Mouse (Mus musculus): ENCODE data around the gene Zdhhc14. TPM values are rescaled to one million over a fixed set of nuclear protein-coding genes. Genes with fewer than 3 reads are reported as not detected.

Zdhhc14 gene
- polyA plus RNA-seq, 1 experiment: 24.8 TPM

DNA sequence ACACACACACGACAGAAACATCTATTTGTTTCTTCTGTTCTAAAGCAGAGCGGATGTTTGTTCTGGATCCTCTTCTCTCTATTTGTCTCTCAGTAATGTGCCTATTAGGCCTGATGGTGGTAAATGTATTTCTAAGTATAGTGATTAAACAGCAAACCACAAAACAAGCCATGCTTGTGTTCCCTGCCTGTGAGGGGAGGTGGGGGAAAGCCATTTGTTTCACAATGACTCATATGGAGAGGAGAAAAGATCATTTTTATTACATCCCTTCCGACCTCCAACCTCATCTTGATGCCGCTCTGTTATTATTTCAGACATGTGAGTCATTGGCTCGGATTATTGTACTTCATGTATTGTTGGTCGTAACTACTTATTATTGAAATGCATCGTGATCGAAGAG is 149.1 kb downstream of the Zdhhc14 start:
- no peaks in the 10 kb centered on the region for H3K27me3 ChIP-seq (ENCODE audit: control insufficient read depth, insufficient read depth, low read length)
- no peak overlapping the region for H3K4me3 ChIP-seq (replicated peaks; ENCODE audit: insufficient read depth, low read depth, low read length)
- WGBS: 94% methylated on average over 8 of the region's 8 CpGs
- TF ChIP-seq CTCF (IDR thresholded peaks at IDR 0.05; ENCODE audit: borderline replicate concordance, insufficient read depth, low read depth, low read length) (no peak), POLR2A (IDR thresholded peaks at IDR 0.05; ENCODE audit: borderline replicate concordance, insufficient read depth, low read length) (no peak)
- no peak overlapping the region for H3K27ac ChIP-seq (ENCODE audit: insufficient read depth, low read length)
- no peak for DNase-seq
- peaks cover 14% of the 10 kb centered on the region for H3K4me1 ChIP-seq (ENCODE audit: control insufficient read depth, insufficient read depth, low read length)

GRCm38 (mm10) chr17:5642918-5643721 is 150.8 kb downstream of the Zdhhc14 start:
- peaks cover 16% of the 10 kb centered on the region for H3K4me1 ChIP-seq (ENCODE audit: control insufficient read depth, insufficient read depth, low read length)
- DNase-seq: peak; percentile 80 to 81
- WGBS: 10% methylated on average over 15 of the region's 15 CpGs
- no peak overlapping the region for H3K4me3 ChIP-seq (replicated peaks; ENCODE audit: insufficient read depth, low read depth, low read length)
- H3K27me3 ChIP-seq (ENCODE audit: control insufficient read depth, insufficient read depth, low read length): no peaks in the 10 kb centered on the region
- TF ChIP-seq CTCF (IDR thresholded peaks at IDR 0.05; ENCODE audit: borderline replicate concordance, insufficient read depth, low read depth, low read length): no peak
- TF ChIP-seq POLR2A (IDR thresholded peaks at IDR 0.05; ENCODE audit: borderline replicate concordance, insufficient read depth, low read length): no peak
- peak overlapping the region; percentile 75 for H3K27ac ChIP-seq (ENCODE audit: insufficient read depth, low read length)

DNA sequence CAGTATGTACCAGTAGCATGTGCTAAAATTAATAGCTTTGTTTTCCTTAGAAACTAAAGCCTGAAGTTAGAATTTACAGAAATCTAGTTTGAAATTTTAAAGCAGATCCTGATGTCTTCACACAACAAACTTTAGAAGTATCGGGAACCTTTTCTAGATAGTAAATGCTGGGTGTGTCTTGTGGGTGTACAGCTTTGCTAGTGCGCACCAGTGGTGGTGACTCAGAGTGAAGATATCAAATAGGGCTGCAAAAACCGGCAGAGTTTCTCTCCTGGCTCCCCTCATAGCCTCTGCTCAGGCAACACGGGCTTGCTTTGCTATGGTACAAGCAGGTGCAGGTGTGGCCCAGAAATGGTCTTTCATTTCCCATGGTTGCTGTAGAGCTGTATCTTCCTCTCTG is 157.8 kb downstream of the Zdhhc14 start:
- Histone ChIP-seq H3K27me3 (ENCODE audit: control insufficient read depth, insufficient read depth, low read length) (no peaks in the 10 kb centered on the region), H3K27ac (ENCODE audit: insufficient read depth, low read length) (no peak overlapping the region), H3K4me3 (replicated peaks; ENCODE audit: insufficient read depth, low read depth, low read length) (no peak overlapping the region), H3K4me1 (ENCODE audit: control insufficient read depth, insufficient read depth, low read length) (peaks cover 13% of the 10 kb centered on the region)
- 88% methylated on average over 4 of the region's 4 CpGs for WGBS
- DNase-seq: no peak
- TF ChIP-seq CTCF (IDR thresholded peaks at IDR 0.05; ENCODE audit: borderline replicate concordance, insufficient read depth, low read depth, low read length) (no peak), POLR2A (IDR thresholded peaks at IDR 0.05; ENCODE audit: borderline replicate concordance, insufficient read depth, low read length) (no peak)

- 97% methylated on average over 4 of the region's 4 CpGs for WGBS
- H3K27me3 ChIP-seq (ENCODE audit: control insufficient read depth, insufficient read depth, low read length): no peaks in the 10 kb centered on the region
- no peak for DNase-seq
- TF ChIP-seq POLR2A (IDR thresholded peaks at IDR 0.05; ENCODE audit: borderline replicate concordance, insufficient read depth, low read length): no peak
- no peak overlapping the region for H3K4me3 ChIP-seq (replicated peaks; ENCODE audit: insufficient read depth, low read depth, low read length)
- H3K27ac ChIP-seq (ENCODE audit: insufficient read depth, low read length): no peak overlapping the region
- peaks cover 13% of the 10 kb centered on the region for H3K4me1 ChIP-seq (ENCODE audit: control insufficient read depth, insufficient read depth, low read length)
Observed at GRCm38 (mm10) chr17:5650642-5651041, 158.3 kb downstream of the Zdhhc14 start.

DNA sequence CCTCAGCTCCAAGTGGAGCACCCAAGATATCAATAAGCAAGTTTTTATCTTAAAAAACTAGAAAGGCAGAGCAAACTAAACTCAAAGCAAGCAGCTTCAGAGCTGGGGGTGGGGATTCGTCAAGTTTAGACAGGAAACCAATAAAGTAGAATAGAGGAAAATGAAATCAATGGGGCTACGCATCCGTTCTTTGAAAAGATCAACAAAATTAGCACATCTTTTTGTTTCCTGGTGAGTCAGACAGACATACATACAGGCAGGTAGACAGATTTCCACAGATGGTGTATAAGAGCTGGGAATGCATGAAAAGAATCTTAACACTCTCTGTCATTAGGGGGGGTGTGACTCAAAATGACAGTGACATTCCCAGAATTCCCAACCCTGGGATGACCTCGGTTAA is 159.2 kb downstream of the Zdhhc14 start:
- H3K27ac ChIP-seq (ENCODE audit: insufficient read depth, low read length): no peak overlapping the region
- peaks cover 11% of the 10 kb centered on the region for H3K4me1 ChIP-seq (ENCODE audit: control insufficient read depth, insufficient read depth, low read length)
- TF ChIP-seq POLR2A (IDR thresholded peaks at IDR 0.05; ENCODE audit: borderline replicate concordance, insufficient read depth, low read length) (no peak), CTCF (IDR thresholded peaks at IDR 0.05; ENCODE audit: borderline replicate concordance, insufficient read depth, low read depth, low read length) (no peak)
- DNase-seq: no peak
- H3K4me3 ChIP-seq (replicated peaks; ENCODE audit: insufficient read depth, low read depth, low read length): no peak overlapping the region
- WGBS: 94% methylated on average over 4 of the region's 4 CpGs
- H3K27me3 ChIP-seq (ENCODE audit: control insufficient read depth, insufficient read depth, low read length): no peaks in the 10 kb centered on the region

DNA sequence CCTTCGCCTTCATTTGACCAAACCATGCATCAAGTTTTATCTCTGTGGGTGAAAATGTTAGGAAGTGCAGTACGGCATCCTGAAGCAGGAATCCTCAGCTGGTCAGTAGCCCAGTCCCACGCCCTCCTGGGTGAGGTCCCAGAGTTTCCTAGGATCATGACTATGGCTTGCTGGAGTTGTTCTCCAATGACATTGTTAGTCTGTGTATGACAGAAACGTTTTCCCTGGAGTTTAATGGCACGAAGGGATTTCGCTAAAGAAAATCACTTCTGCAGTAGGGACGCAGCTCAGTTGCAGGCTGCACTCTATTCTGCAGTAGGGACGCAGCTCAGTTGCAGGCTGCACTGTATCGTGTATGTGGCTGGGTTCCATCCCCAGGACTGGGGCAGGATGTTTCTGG is 161.6 kb downstream of the Zdhhc14 start:
- peak in 1 of 2 experiments; percentile 40 for DNase-seq

GRCm38 (mm10) chr17:5655536-5655935 is 163.2 kb downstream of the Zdhhc14 start:
- Histone ChIP-seq H3K4me3 (replicated peaks; ENCODE audit: insufficient read depth, low read depth, low read length) (no peak overlapping the region), H3K27ac (ENCODE audit: insufficient read depth, low read length) (no peak overlapping the region), H3K27me3 (ENCODE audit: control insufficient read depth, insufficient read depth, low read length) (no peaks in the 10 kb centered on the region), H3K4me1 (ENCODE audit: control insufficient read depth, insufficient read depth, low read length) (peaks cover 10% of the 10 kb centered on the region)
- no peak for DNase-seq
- TF ChIP-seq CTCF (IDR thresholded peaks at IDR 0.05; ENCODE audit: borderline replicate concordance, insufficient read depth, low read depth, low read length) (no peak), POLR2A (IDR thresholded peaks at IDR 0.05; ENCODE audit: borderline replicate concordance, insufficient read depth, low read length) (no peak)
- WGBS: 96% methylated on average over 4 of the region's 4 CpGs

More for the DNA sequence above, 161.6 kb downstream of the Zdhhc14 start:
- TF ChIP-seq CTCF (IDR thresholded peaks at IDR 0.05; ENCODE audit: borderline replicate concordance, insufficient read depth, low read depth, low read length): no peak
- no peak overlapping the region for H3K27ac ChIP-seq (ENCODE audit: insufficient read depth, low read length)
- 45% methylated on average over 9 of the region's 9 CpGs for WGBS
- H3K4me1 ChIP-seq (ENCODE audit: control insufficient read depth, insufficient read depth, low read length): peaks cover 10% of the 10 kb centered on the region
- no peak overlapping the region for H3K4me3 ChIP-seq (replicated peaks; ENCODE audit: insufficient read depth, low read depth, low read length)
- no peaks in the 10 kb centered on the region for H3K27me3 ChIP-seq (ENCODE audit: control insufficient read depth, insufficient read depth, low read length)

DNA sequence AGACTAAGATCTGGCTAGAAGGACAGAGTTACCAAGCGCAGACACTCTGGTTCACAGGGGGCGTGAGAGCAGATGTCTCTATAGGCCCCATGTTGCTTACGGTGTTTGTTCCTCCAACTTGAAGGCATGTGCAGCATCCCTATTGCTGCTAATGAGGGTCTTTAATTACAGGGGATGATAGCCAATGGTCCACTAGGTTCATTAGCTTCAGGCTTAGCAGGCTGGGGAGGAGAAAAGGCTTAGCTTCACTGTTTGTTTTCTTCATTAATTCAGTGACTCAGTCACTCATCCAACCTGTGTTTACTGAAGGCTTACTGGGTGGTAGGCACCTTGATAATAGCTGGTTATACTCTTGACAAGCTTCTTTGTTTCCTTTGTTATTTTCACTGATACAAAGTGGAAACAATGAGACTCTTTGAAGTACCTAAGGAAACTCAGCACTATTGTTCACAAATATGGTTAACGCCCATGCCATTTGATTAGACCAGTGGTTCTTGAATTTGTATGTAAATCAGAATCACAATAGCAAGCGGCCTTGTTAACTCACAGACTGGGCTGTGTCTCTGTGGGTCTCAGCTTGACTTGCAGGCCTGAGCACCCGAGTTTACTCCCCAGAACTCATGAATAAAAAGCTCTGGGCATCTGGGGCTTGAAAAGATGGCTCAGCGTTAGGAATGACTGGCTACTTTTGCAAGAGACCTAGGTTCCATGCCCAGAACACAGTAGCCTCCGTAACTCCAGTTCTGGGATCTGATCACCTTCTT is 168.1 kb downstream of the Zdhhc14 start:
- Histone ChIP-seq H3K4me3 (replicated peaks; ENCODE audit: insufficient read depth, low read depth, low read length) (no peak overlapping the region), H3K27ac (ENCODE audit: insufficient read depth, low read length) (no peak overlapping the region), H3K27me3 (ENCODE audit: control insufficient read depth, insufficient read depth, low read length) (no peaks in the 10 kb centered on the region), H3K4me1 (ENCODE audit: control insufficient read depth, insufficient read depth, low read length) (peaks cover 9% of the 10 kb centered on the region)
- no peak for DNase-seq
- 66% methylated on average over 8 of the region's 8 CpGs for WGBS
- no peak for TF ChIP-seq POLR2A (IDR thresholded peaks at IDR 0.05; ENCODE audit: borderline replicate concordance, insufficient read depth, low read length)
- TF ChIP-seq CTCF (IDR thresholded peaks at IDR 0.05; ENCODE audit: borderline replicate concordance, insufficient read depth, low read depth, low read length): no peak

Data from cerebellum, adult 2 months (tissue).